Mouse (Mus musculus): Measurements from ENCODE around the gene Mb21d2.

DNA sequence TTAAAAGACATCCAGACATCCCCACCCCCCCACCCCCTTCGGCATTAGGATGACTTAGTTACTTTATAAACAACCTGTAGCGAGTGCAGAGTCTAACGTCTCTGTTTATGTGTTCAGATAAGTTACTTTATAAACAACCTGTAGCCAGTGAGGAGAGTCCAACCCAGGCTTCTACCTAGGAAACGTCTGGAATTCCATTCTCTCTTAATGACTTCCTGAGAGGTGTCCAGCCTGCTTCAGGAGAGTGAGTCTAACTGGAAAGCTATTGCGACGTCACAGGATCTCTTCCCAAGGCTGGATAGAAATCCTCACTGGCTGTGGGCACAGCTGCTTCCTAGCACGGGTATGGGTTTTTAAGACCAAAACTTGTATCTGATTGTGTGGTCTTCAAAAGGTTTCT is 67.4 kb downstream of the Mb21d2 start:
- no peak for TF ChIP-seq POLR2A (IDR thresholded peaks at IDR 0.05; ENCODE audit: borderline replicate concordance, extremely low read depth, insufficient read depth, insufficient read length, poor library complexity, severe bottlenecking)
- no peak for TF ChIP-seq CTCF (IDR thresholded peaks at IDR 0.05; ENCODE audit: borderline replicate concordance, extremely low read depth, insufficient read depth, insufficient read length)
